14 mouse cellular contexts compared by ENCODE assay signal in genomic region chr2:33323799-33324595, GRCm38 (mm10). TPM values are rescaled to one million over a fixed set of nuclear protein-coding genes. Genes with fewer than 3 reads are reported as not detected.
DNase-seq lines count a peak whose midpoint lies in the region; ATAC-seq and TF ChIP-seq lines count a peak whose summit lies in the region.
"Had no signal": no experiment of that assay in that cellular context is flagged by ENCODE, and none has a peak within 500 bp of the region (broad histone marks: within the 10 kb centered on the region; RNA-seq: fewer than 3 reads in every experiment).

No protein-coding gene starts in this region.

- no peak for DNase-seq in hindbrain, postnatal 0 days (ENCODE audit: low spot score)
- no peak for DNase-seq in lung, postnatal 4 days
- peak; percentile 60 for DNase-seq in gastrocnemius, postnatal 14 days
- DNase-seq in kidney, postnatal 36 days, result peak; percentile 35 to 56
- no peak for DNase-seq in thymus, postnatal 14 days
- no peak for DNase-seq in c-Kit-positive CD71-positive TER-119-positive erythroid progenitor cells, embryonic 14.5 days (ENCODE audit: low spot score)
- DNase-seq: adrenal gland, adult 8-10 months; lung, postnatal 14 days; spleen, adult 18-20 months had no signal

- H3K9ac ChIP-seq in hindbrain, embryonic 13.5 days, result peak overlapping the region; percentile 29; the same call in 1 of the 2 replicates
- no peak overlapping the region for H3K9ac ChIP-seq in hindbrain, postnatal 0 days (replicated peaks; ENCODE audit: low read length)
- no peak overlapping the region for H3K9ac ChIP-seq in lung, embryonic 16.5 days (ENCODE audit: low read length)
- H3K9ac ChIP-seq: hindbrain, embryonic 15.5 days; limb, embryonic 12.5 days had no signal

- H3K9me3 ChIP-seq in hindbrain, embryonic 13.5 days, result no peaks in the 10 kb centered on the region
- H3K9me3 ChIP-seq in hindbrain, postnatal 0 days (ENCODE audit: low read length), result no peaks in the 10 kb centered on the region
- no peaks in the 10 kb centered on the region for H3K9me3 ChIP-seq in lung, embryonic 16.5 days (ENCODE audit: control insufficient read depth, low read length)
- H3K9me3 ChIP-seq: hindbrain, embryonic 15.5 days; limb, embryonic 12.5 days had no signal

- 80% methylated on average over 8 of the region's 8 CpGs for WGBS in hindbrain, embryonic 13.5 days
- 75% methylated on average over 8 of the region's 8 CpGs for WGBS in hindbrain, postnatal 0 days
- WGBS in lung, embryonic 16.5 days, result 55% methylated on average over 8 of the region's 8 CpGs

- H3K4me3 ChIP-seq in hindbrain, embryonic 13.5 days, result no peak overlapping the region
- H3K4me3 ChIP-seq in hindbrain, postnatal 0 days (ENCODE audit: low read length), result no peak overlapping the region
- H3K4me3 ChIP-seq in lung, embryonic 16.5 days (ENCODE audit: low read length), result no peak overlapping the region
- H3K4me3 ChIP-seq: hindbrain, embryonic 15.5 days; limb, embryonic 12.5 days had no signal

- H3K27ac ChIP-seq in hindbrain, embryonic 13.5 days, result peak overlapping the region; percentile 30; the same call in 1 of the 2 replicates
- no peak overlapping the region for H3K27ac ChIP-seq in hindbrain, postnatal 0 days
- H3K27ac ChIP-seq in lung, embryonic 16.5 days (ENCODE audit: low read length), result peak overlapping the region; percentile 72
- H3K27ac ChIP-seq: hindbrain, embryonic 15.5 days; limb, embryonic 12.5 days had no signal

- H3K27me3 ChIP-seq in hindbrain, embryonic 13.5 days, result no peaks in the 10 kb centered on the region; the same call in 1 of the 2 replicates
- H3K27me3 ChIP-seq in hindbrain, postnatal 0 days (ENCODE audit: insufficient read depth, low read length), result no peaks in the 10 kb centered on the region
- no peaks in the 10 kb centered on the region for H3K27me3 ChIP-seq in lung, embryonic 16.5 days (ENCODE audit: control insufficient read depth, insufficient read depth, low read depth, low read length)
- H3K27me3 ChIP-seq: CH12.LX; hindbrain, embryonic 15.5 days; limb, embryonic 12.5 days had no signal

- no peak for ATAC-seq in hindbrain, embryonic 13.5 days (ENCODE audit: low FRiP score)
- ATAC-seq in hindbrain, postnatal 0 days, result no peak
- no peak for ATAC-seq in lung, embryonic 16.5 days (ENCODE audit: low read depth)

- intact Hi-C loops in gastrocnemius, postnatal 14 days (cut with DNase I; ENCODE audit: low total_unique reads), result no loop called here

- TF ChIP-seq CTCF in hindbrain, postnatal 0 days (IDR thresholded peaks at IDR 0.05; ENCODE audit: low read depth), result no peak

- peaks cover 61% of the 10 kb centered on the region for H3K36me3 ChIP-seq in hindbrain, embryonic 13.5 days
- peaks cover 6% of the 10 kb centered on the region; the same call in 1 of the 2 replicates for H3K36me3 ChIP-seq in hindbrain, postnatal 0 days (ENCODE audit: insufficient read depth, low read length)
- no peaks in the 10 kb centered on the region for H3K36me3 ChIP-seq in lung, embryonic 16.5 days (ENCODE audit: control insufficient read depth, insufficient read depth, low read length)
- H3K36me3 ChIP-seq: limb, embryonic 12.5 days had no signal

- H3K4me2 ChIP-seq in hindbrain, embryonic 13.5 days, result no peak overlapping the region
- no peak overlapping the region for H3K4me2 ChIP-seq in hindbrain, postnatal 0 days (ENCODE audit: low read depth, low read length)
- no peak overlapping the region for H3K4me2 ChIP-seq in lung, embryonic 16.5 days (ENCODE audit: low read depth, low read length)
- H3K4me2 ChIP-seq: hindbrain, embryonic 15.5 days; limb, embryonic 12.5 days had no signal

- peaks cover 9% of the 10 kb centered on the region; the same call in 1 of the 2 replicates for H3K4me1 ChIP-seq in hindbrain, embryonic 13.5 days (replicated peaks)
- no peaks in the 10 kb centered on the region for H3K4me1 ChIP-seq in hindbrain, postnatal 0 days (ENCODE audit: insufficient read depth, low read length)
- H3K4me1 ChIP-seq in lung, embryonic 16.5 days (replicated peaks; ENCODE audit: control insufficient read depth, insufficient read depth, low read length), result peaks cover 13% of the 10 kb centered on the region

RNA-seq across cellular contexts. Expression of gene Ralgps1, which starts 47.3 kb away (rescaled TPM):
- 37.3 and 39.7 TPM in 2 replicates for polyA plus RNA-seq in hindbrain, embryonic 13.5 days (2015; fragmentation: Nextera tagmentation; extraction: Ambion mirVana)
- total RNA-seq in hindbrain, postnatal 0 days (2014; rRNA removed), result 69.9 and 75.5 TPM in 2 replicates
- 18.8 and 20.7 TPM in 2 replicates for polyA plus RNA-seq in hindbrain, postnatal 0 days (2015; fragmentation: Nextera tagmentation; extraction: Ambion mirVana)
- 5.2 and 5.3 TPM in 2 replicates for polyA plus RNA-seq in lung, embryonic 16.5 days (2015; fragmentation: Nextera tagmentation; extraction: Ambion mirVana)
- 1 to 10 TPM; 2.7 to 3.3 TPM for total RNA-seq in gastrocnemius, postnatal 14 days (2021)

Comparison
In these comparisons a context has a peak if more than half of its experiments do, and no peak if none do; other contexts are left out.
1. DNase-seq: peak in gastrocnemius, postnatal 14 days (single experiment) and kidney, postnatal 36 days (2 of 2); none in hindbrain, postnatal 0 days (single experiment), lung, postnatal 4 days (0 of 2), thymus, postnatal 14 days (single experiment) and c-Kit-positive CD71-positive TER-119-positive erythroid progenitor cells, embryonic 14.5 days (single experiment).